Mouse (Mus musculus) intestine, embryonic 16.5 days (tissue): Measurements from ENCODE around the gene Ndufa10. TPM values are rescaled to one million over a fixed set of nuclear protein-coding genes. Genes with fewer than 3 reads are reported as not detected.
A peak's percentile ranks its signal among the peaks of the same experiment; 100 is the strongest.

ENCODE experiments used
- ATAC-seq: fragments of 200-750 bp; cut with Nextera tagmentation; 2 replicates; pipeline ENCODE4 v1.8.0; 2017; ENCODE audit warnings: moderate TSS enrichment, moderate library complexity
- H3K27ac ChIP-seq: fragments of 300-500 bp; sonication (generic); 2 replicates; pipeline ENCODE4 v1.5.1; 2014; ENCODE audit warnings: mild to moderate bottlenecking, low read length
- H3K27me3 ChIP-seq: fragments of 300-500 bp; sonication (generic); replicated peaks from 2 replicates; pipeline ENCODE4 v1.6.1; 2014; ENCODE audit warnings: low read length, control low read depth, mixed read lengths; ENCODE audit not compliant: control insufficient read depth, insufficient read depth
- H3K36me3 ChIP-seq: fragments of 300-500 bp; sonication (generic); 2 replicates; pipeline ENCODE4 v1.6.1; 2014; ENCODE audit warnings: low read length, control low read depth; ENCODE audit not compliant: control insufficient read depth, insufficient read depth
- H3K4me1 ChIP-seq: fragments of 300-500 bp; sonication (generic); 2 replicates; pipeline ENCODE4 v1.6.1; 2014; ENCODE audit warnings: low read length, control low read depth, mixed read lengths; ENCODE audit not compliant: control insufficient read depth, insufficient read depth
- H3K4me2 ChIP-seq: fragments of 300-500 bp; sonication (generic); 2 replicates; pipeline ENCODE4 v1.6.1; 2014; ENCODE audit warnings: low read depth, low read length, control low read depth
- H3K4me3 ChIP-seq: fragments of 300-500 bp; sonication (generic); 2 replicates; pipeline ENCODE4 v1.5.1; 2014; ENCODE audit warnings: mild to moderate bottlenecking, low read length
- H3K9ac ChIP-seq: fragments of 300-500 bp; sonication (generic); 2 replicates; pipeline ENCODE4 v1.6.1; 2014; ENCODE audit warnings: low read depth, low read length
- H3K9me3 ChIP-seq: fragments of 300-500 bp; sonication (generic); 2 replicates; pipeline ENCODE4 v1.6.1; 2016; ENCODE audit warnings: low read length, control low read depth; ENCODE audit not compliant: control insufficient read depth
- WGBS: fragments of 180-500 bp; shearing (Covaris S2); extraction: QIAGEN DNeasy Blood & Tissue Kit; methylation state at CpG from one replicate; pipeline ENCODE4 v1.1.7; 2014; 5-methylcytosine and 5-hydroxymethylcytosine counted together
- microRNA-seq: library from miRNA; unstranded; fragments of <30 nt; microRNA quantifications from one replicate; pipeline ENCODE4, GENCODE M21; 2016
- polyA plus RNA-seq: library from polyadenylated mRNA; unstranded; fragments of >200 nt; fragmentation: Nextera tagmentation; extraction: Ambion mirVana; gene quantifications from 2 replicates; pipeline ENCODE4 v1.2.1, GENCODE M21; 2015

Ndufa10 gene
- polyA plus RNA-seq, 1 experiment from 2014 or later = 411 TPM

DNA sequence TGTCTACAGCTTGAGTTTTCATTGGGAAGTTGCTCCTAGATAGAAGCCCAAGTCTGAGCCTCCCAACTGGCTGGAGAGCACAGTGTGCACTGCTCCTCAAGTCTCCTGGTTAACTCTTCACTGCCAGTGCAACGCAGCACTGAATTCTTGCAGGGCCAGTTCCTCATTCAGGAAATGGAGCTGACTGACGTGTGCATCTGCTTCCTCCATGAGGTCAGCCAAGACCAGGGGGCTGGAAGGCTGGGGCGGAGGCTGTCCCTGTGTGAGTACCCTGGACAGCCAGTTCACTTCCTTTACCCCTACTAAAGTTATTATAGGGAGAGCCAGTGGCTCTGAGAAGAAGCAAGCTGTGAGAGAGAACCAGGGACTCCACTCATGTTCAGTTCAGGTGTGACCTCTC lies 79.4 kb downstream of the Ndufa10 start:
- H3K36me3 ChIP-seq = no peaks in the 10 kb centered on the region
- no peak overlapping the region for H3K4me2 ChIP-seq
- WGBS = 59% methylated on average over 3 of the region's 3 CpGs

DNA sequence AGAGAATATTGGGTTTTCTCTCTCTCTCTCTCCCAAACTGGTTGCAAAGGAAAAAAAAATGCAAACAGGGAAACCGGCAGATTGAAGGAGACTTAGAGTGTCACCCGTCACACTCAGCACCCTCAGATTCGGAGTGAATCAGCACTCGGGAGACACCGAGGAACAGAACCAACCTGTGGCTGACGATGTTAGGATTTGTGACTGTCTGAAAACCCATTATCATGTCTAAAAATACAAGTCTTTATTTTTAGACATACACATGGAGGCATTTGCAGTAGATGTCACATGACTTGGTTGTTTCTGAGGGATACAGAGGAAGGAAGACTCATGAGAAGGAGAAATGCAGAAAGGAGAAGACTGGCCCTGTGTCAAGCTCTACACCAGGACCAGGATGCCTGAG lies 80.5 kb downstream of the Ndufa10 start:
- no peaks in the 10 kb centered on the region for H3K36me3 ChIP-seq
- H3K27me3 ChIP-seq = no peaks in the 10 kb centered on the region
- ATAC-seq = no peak
- no peaks in the 10 kb centered on the region for H3K4me1 ChIP-seq
- H3K4me2 ChIP-seq = no peak overlapping the region
- H3K4me3 ChIP-seq = no peak overlapping the region
- no peak overlapping the region for H3K27ac ChIP-seq
- H3K9me3 ChIP-seq = no peaks in the 10 kb centered on the region
- 82% methylated on average over 6 of the region's 6 CpGs for WGBS
- H3K9ac ChIP-seq = no peak overlapping the region

More for the DNA sequence above, 79.4 kb downstream of the Ndufa10 start:
- Histone ChIP-seq H3K4me3 (no peak overlapping the region), H3K27ac (no peak overlapping the region), H3K4me1 (peaks cover 4% of the 10 kb centered on the region; the same call in 1 of the 2 replicates), H3K27me3 (no peaks in the 10 kb centered on the region), H3K9me3 (no peaks in the 10 kb centered on the region), H3K9ac (no peak overlapping the region)
- no peak for ATAC-seq

Small RNA genes lying within 50 kb of the gene (microRNA-seq; reads per million reads assigned to microRNA genes)
- gene Mir6900 = 3.4 reads per million, percentile 9 among the genes with 10 or more reads in this experiment

Other genes with a start within 250 kb of the Ndufa10 start
- not detected in 2 replicates for gene Olfr1416, start 11.3 kb upstream of the Ndufa10 start, polyA plus RNA-seq
- gene Olfr1415, start 22.2 kb upstream of the Ndufa10 start, polyA plus RNA-seq = not detected in 2 replicates
- not detected in 2 replicates for gene Olfr1414, start 44.8 kb upstream of the Ndufa10 start, polyA plus RNA-seq
- gene Olfr1413, start 97.5 kb upstream of the Ndufa10 start, polyA plus RNA-seq = not detected in 2 replicates
- gene Olfr1412, start 111.9 kb upstream of the Ndufa10 start, polyA plus RNA-seq = not detected in 2 replicates
- gene Olfr1411, start 120.6 kb upstream of the Ndufa10 start, polyA plus RNA-seq = not detected in 2 replicates
- not detected in 2 replicates for gene Olfr1410, start 131.9 kb upstream of the Ndufa10 start, polyA plus RNA-seq
- gene Olfr12, start 143.9 kb upstream of the Ndufa10 start, polyA plus RNA-seq = not detected in 2 replicates
- 371 and 387 TPM in 2 replicates for gene Cops9, start 168.1 kb upstream of the Ndufa10 start, polyA plus RNA-seq
- gene Otos, start 175.0 kb upstream of the Ndufa10 start, polyA plus RNA-seq = 0.31 TPM in 1 of 2 replicates, not detected in the other